Mouse (Mus musculus): ENCODE results near the gene Yrdc.
A peak's percentile ranks its signal among the peaks of the same experiment; 100 is the strongest.

The Yrdc gene

GRCm38 (mm10) chr4:124850933-124851658 is 617 bp downstream of the Yrdc start, which contains the start of gene 1110065P20Rik:
TSS of gene 1110065P20Rik (minus strand) at chr4:124851196.
- peak; percentile 66 to 73 for DNase-seq

- DNase-seq: no peak
Measured at GRCm38 (mm10) chr4:124856294-124856693, 5.8 kb downstream of the Yrdc start.

- no peak for DNase-seq
Measured at GRCm38 (mm10) chr4:124858370-124858769, 7.9 kb downstream of the Yrdc start.

- DNase-seq: no peak
Measured at GRCm38 (mm10) chr4:124860446-124860845, 10.0 kb downstream of the Yrdc start.

GRCm38 (mm10) chr4:124861283-124862188 is 11.1 kb downstream of the Yrdc start, which contains the start of gene Maneal:
TSS of gene Maneal (minus strand) at chr4:124862171.
- no peak for DNase-seq

- DNase-seq: no peak
Measured at GRCm38 (mm10) chr4:124872719-124873118, 22.2 kb downstream of the Yrdc start.

- no peak for DNase-seq
Measured at GRCm38 (mm10) chr4:124880599-124880998, 30.1 kb downstream of the Yrdc start, which contains the start of gene Epha10. TSS of gene Epha10 (plus strand) at chr4:124880899.

GRCm38 (mm10) chr4:124881341-124881908 is 30.9 kb downstream of the Yrdc start:
- DNase-seq: no peak

- no peak for DNase-seq
Measured at GRCm38 (mm10) chr4:124882151-124882729, 31.8 kb downstream of the Yrdc start.

- DNase-seq: no peak
Measured at GRCm38 (mm10) chr4:124888702-124889101, 38.2 kb downstream of the Yrdc start.

GRCm38 (mm10) chr4:124889935-124890334 is 39.5 kb downstream of the Yrdc start:
- no peak for DNase-seq

- DNase-seq: no peak
Measured at GRCm38 (mm10) chr4:124890831-124891230, 40.4 kb downstream of the Yrdc start.

GRCm38 (mm10) chr4:124893769-124894168 is 43.3 kb downstream of the Yrdc start:
- DNase-seq: no peak

GRCm38 (mm10) chr4:124894508-124895428 is 44.3 kb downstream of the Yrdc start:
- no peak for DNase-seq

- DNase-seq: no peak
Measured at GRCm38 (mm10) chr4:124898428-124898827, 47.9 kb downstream of the Yrdc start.

GRCm38 (mm10) chr4:124899906-124900305 is 49.4 kb downstream of the Yrdc start:
- DNase-seq: no peak
